Mouse (Mus musculus) kidney, postnatal 36 days (tissue): ENCODE measurements around the gene Cyb5r3.

ENCODE experiments used
- DNase-seq, 2 experiments: peaks; one replicate each; pipeline ENCODE4 v3.0.0; 2021 to 2022; ENCODE audit warnings: mixed read lengths in 2 of 2

Cyb5r3 gene

DNA sequence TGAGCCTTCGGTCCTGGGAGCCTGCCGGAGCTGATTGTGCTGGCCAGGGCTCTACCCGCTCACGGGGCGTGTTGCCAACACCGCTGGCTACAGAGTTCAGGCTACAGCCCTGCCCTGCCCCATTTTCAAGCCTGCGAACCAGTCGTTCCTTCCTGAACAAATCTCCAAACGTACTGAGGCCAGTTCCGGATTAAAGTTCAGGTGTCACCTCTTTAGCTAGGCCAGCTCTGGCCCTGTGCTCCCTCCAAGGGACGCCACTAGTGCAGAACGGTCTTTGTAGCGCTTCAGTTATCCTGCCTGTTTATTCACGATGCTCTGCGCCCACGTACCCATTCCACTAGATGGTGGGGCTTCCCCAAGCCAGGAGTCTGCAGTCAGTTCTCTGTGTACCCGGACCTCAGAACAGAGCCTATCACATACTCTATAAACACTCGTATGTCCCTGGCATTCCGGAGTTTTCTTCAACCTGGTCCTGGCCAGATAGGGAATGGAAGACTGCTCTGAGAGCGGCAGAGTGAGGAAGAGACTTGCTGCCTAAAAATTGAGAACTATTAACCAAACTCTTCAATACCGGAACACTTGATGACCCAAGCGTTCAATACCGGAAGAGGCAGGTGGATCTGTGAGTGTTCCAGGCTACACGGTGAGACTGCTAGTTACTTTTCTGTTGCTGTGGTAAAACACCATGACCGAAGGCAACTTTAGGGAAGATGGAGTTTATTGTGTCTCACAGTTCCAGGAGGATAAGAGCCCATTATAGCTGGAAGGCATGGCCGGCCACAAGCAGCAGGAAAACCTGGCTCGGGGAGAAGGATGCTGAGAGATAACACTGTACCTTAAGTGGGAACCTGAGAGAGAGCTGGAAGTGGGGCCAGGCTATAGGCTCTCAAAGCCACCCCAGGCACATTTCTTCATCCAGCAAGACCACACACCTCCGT is at the start of gene Cyb5r3:
TSS of gene Cyb5r3 (minus strand) at position 101 of the 938 bp plus-strand sequence.
- no peak for DNase-seq

GRCm38 (mm10) chr15:83221721-83222120 is 49.3 kb upstream of the Cyb5r3 start:
- DNase-seq = no peak

DNA sequence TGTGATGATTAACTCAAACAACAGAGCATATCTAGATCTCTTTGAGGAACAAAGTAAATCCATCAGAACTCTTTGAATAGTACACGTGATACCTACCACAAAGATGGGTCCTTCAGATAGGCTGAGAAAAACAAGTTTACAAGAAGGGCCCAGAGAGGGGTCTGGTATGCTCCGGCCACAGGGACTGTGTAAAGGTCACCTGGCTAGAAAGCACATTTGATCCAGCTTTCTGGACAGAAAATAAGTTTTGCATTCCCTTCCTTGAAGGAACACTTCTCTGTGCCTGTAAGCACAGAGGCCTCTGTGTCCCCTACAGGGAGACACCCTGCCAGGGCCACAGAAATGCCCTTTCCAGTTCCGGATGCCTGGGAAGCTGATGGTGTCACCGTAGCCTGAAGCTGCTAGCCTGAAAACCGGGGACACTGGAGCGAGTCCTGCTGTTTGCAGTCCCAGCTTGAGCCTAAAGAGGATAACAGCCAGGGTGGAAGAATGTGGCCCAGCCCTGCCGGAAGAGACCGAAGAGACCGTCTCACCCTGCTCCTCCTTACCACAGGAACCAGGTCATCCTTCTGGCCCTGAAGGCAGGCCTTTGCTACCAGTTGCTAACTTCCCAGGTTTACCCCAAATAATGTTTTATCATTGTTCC is 48.1 kb upstream of the Cyb5r3 start:
- peak in 1 of 2 experiments; percentile 40 for DNase-seq

DNA sequence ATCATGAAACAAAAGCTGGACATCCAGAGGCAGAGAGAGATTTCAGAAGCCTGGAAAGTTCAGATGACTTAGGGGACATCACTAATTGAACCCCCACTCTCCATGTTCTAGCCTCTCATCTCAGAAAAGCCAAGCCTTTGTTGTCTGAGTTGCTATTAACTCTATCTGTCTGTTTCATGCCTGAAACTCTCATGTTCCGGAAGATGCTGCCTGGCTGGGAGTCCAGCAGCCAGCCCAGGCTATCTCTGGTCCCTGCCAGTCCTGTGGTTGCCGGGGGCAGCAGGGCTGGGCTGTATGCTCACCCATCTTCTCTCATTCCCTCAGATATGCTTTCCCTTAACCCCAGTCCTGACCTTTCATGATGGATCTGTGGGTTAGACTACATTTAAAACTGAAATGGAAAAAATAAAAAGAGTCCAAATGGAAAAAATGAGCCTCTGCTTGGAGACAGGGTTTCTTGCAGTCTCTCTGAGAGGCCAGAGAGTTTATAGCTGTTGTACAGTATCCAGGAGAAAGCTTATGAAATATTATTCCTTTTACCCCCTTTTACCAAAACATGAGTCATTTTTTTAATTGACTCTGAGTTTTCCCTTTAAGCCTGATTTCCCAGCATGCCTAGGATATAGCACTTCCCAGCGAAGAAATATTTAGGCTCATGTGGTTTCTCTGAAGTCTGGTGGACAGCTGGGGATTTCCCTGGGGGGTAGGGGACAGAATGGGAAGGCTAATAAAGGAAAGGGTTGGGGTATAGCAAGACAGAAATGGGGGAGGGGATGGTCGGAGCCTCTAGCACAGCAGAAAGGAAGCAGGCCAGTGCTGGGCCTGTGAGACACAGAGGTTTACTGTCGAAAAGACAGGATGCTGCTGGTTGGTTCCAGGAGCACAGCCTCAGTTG is 43.2 kb upstream of the Cyb5r3 start:
- DNase-seq = no peak

DNA sequence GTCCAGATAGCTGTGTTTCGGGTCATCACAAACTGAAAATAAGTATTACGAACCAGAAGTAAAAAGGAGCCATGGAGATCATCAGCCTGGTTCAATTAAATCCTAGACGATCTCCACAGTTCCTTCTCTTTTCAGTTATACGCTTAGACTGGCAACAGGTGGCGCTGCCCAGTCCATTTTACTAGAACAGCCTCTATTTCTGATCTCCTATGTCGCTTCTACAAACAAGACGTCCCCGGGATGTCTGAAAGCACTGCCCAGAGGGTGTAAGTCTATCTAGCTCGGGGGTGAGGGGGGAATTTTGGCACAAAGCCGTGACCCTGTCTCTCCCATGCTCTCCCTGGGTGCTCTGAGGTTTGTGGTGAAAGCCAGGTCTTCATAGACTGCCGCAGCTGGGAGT is 37.8 kb upstream of the Cyb5r3 start:
- peak; percentile 77 to 89 for DNase-seq

GRCm38 (mm10) chr15:83209719-83210118 is 37.3 kb upstream of the Cyb5r3 start:
- DNase-seq = peak in 1 of 2 experiments; percentile 5

- DNase-seq = peak in 1 of 2 experiments; percentile 2
Measured at GRCm38 (mm10) chr15:83209092-83209695, 36.8 kb upstream of the Cyb5r3 start.

GRCm38 (mm10) chr15:83204731-83205451 is 32.5 kb upstream of the Cyb5r3 start:
- DNase-seq = peak; percentile 66 to 73

- DNase-seq = peak in 1 of 2 experiments; percentile 39
Measured at GRCm38 (mm10) chr15:83202412-83202811, 30.0 kb upstream of the Cyb5r3 start.

DNA sequence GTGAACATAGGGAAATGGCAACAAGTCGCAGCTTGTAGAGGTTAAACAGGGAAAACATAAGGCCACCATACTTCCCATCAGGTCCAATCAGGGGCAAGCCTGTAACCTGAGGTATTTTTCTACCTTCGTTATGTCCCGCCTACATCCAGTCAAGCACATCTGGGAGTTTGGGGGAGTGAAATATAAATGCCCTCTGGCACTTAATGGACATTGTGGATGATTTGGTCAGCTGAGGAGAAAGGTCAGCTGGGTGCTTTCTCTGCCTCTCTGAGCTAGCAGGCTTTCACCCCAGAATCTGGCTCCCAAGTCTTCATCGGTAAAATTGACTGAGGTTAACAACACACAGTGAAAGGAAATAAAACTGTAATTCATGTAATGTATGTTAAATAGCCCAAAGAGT is 21.0 kb upstream of the Cyb5r3 start:
- DNase-seq = no peak

- DNase-seq = no peak
Measured at GRCm38 (mm10) chr15:83182351-83182750, 10.0 kb upstream of the Cyb5r3 start.

DNA sequence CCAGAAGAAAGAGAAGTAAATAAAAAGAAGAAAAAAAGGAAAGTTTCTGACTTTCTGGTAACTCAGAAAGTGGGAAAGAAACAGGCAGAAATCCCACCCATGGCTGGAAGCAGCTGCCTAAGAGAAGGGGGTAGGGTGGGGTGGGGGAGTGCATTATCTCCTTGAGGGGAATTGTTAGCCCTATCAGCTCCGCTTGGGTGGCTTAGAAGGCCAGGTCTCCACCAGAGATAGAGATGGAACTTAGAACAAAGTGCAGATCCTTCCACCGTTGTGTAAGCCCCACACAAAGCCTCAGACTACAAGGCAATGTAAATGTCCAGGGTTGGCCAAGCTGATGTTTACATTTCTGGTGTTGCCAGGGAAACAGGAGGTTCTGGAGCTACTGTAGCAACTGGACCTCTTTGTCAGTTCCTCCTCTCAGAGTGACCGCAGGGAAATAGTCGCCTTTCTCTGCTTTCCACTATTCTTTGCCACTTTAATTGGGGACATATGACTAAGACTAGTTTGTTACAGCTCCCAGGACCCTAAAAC is 9.5 kb upstream of the Cyb5r3 start:
- DNase-seq = no peak

DNA sequence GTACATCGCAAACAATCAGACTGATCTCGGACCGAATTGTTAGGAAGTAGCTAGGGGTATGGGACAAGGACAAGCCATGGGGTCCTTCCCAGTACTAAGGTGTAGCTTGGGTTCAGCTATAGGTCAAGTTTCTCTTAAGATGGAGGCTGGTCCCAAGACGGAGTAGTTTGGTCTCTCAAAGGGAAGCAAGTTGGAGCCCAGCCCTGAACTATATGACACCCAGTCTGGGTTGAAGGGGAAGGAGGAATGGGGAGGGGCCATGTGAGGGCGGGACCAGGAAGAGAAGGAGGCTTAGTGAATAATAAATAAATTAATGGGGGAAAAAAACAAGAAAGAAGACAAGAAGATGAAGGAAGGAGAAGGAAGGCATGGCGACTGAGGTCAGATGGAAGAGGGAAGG is 7.6 kb upstream of the Cyb5r3 start:
- DNase-seq = no peak

DNA sequence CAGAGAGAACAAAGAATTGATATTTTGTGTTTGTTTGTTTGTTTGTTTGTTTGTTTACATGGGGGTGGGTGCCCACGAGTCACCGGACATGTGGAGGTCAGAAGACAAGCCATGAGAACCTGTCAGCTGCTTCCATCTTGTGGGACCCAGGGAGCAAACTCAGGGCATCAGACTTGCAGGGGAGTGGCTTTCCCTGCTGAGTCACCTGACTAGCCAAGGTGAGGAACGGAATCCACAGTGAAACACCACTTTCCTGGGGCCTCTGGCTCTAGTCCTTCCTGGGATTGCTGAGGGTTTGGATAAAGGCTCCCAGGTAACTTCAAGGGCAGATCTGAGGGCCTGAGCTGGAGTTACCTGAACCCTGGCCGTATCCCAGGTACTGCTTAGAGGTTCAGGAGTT is 4.3 kb upstream of the Cyb5r3 start:
- no peak for DNase-seq

DNA sequence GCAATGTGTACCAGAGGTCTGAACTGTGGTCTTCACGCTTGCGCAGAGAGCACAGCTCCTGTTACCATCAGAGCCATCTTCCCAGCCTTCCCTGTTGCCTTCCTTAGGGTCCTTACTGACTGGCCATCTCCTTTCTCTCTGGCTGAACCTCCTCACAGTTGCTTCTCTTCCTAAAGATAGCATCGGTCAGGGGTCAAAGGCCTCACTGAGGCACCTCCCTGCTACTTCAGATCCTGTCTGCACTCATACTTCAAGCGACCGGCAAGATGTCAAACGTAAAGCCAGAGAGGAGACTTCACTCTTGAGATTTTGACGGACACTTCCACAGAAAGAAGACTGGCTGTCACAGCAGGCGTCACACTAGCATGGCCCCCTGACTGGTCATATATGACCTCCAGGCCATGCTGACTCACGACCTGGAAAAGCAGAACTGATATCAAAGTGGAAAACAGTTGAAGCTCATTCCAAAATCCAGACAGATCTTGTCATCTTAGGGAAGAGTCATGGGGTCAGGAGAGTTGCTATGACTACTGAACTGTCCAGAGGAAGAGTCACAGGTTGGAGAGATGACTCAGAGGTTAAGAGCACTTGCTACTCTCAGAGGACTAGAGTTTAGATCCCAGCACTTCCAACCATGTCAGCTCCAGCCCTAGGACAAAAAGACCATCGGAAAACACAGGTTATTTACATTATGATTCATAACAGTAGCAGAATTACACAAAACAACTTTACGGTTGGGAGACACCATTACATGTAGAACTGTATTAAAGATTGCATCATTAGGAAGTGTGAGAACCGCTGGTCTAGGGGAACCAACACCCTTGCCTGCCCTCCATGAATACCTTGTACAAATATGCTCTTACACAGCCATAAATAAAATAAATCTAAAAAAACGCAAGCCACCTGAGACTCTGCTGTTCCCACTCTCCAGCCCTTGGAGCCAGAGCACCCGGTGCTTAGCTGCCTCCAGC is 1.8 kb upstream of the Cyb5r3 start:
- no peak for DNase-seq

- peak; percentile 97 to 98 for DNase-seq
Measured at GRCm38 (mm10) chr15:83171712-83172481, 495 bp downstream of the Cyb5r3 start.

DNA sequence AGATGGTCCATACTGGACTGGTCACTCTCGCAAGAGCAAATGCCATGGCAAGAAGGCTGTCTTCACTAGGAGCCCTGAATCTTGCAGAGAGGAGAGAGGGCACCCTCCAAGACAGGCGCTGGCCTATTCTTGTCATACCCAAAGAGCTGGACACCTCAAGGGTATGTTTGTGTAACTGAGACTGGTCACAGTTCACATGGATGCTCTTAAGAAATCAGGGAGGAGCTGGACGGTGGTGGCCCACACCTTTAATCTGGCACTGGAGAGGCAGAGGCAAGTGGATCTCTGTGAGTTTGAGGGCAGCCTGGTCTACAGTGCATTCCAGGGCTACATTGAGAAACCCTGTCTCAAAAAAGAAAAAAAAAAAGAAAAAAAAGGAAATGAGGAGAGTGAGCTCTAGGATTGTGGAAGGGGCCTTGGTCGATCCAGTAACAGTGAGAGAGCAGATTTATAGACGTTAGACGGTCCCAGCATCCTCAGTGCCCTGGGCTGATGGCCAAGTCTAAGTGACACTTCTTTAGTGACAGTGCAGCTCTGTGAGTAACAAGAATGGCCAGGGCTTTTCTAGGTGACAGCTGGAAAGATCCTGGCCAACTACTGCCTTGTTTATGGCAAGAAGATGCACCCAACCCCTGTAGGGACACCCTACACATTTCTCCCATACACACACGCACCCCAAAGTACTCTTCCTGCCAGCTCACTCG is 1.3 kb downstream of the Cyb5r3 start:
- DNase-seq = peak; percentile 29 to 47
